Mouse (Mus musculus): Measurements from ENCODE around the gene Hus1. TPM values are rescaled to one million over a fixed set of nuclear protein-coding genes. Genes with fewer than 3 reads are reported as not detected.
A peak's percentile ranks its signal among the peaks of the same experiment; 100 is the strongest.

The Hus1 gene
- polyA plus RNA-seq, 1 experiment: 12.0 TPM

DNA sequence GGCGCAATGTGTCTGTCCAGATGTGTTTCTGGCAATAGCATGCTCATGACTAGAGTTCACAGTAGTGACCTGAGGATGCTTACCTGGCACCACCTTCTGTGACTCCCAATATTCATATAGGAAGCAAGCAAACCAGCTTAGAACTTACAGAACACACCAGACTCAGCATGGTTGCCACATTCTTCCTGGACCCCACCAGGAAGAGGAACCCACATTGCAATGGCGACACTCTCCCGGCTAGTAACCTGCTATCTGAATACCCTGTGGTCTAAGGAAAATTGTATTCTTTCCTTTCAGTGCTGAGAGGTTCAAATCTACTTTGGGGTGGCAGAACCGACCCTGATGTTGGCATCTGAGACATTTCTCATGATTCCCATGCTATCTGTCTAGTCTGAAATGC, 32.8 kb downstream of the Hus1 start:
- no peak for DNase-seq (ENCODE audit: low read depth)
- TF ChIP-seq CTCF (IDR thresholded peaks at IDR 0.05; ENCODE audit: borderline replicate concordance, extremely low read depth, insufficient read depth, insufficient read length): no peak
- no peak for TF ChIP-seq POLR2A (IDR thresholded peaks at IDR 0.05; ENCODE audit: borderline replicate concordance, extremely low read depth, insufficient read depth, insufficient read length, poor library complexity, severe bottlenecking)

DNA sequence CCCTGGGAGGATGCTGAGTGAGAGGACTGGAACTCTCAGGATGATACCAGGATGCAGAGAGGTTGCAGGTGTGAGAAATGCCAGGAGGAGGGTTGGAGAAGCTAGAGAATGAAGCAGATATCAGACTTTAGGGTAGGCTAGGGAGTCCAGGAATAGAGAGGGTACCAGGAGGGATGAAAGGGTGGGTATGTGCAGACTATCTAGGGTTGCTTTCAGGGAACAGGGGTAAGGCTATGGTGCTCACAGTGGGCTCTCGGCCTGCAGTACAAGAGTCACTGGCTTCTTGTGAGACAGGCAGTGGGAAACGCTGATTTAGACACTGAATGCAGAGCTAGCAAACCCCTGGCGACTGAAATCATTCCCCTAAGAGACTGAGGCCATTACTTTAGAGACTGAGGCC, 37.8 kb downstream of the Hus1 start, which contains the start of gene Pkd1l1:
TSS of gene Pkd1l1 (minus strand) at position 101 of the 400 bp plus-strand sequence.
- no peak for DNase-seq (ENCODE audit: low read depth)
- TF ChIP-seq CTCF (IDR thresholded peaks at IDR 0.05; ENCODE audit: borderline replicate concordance, extremely low read depth, insufficient read depth, insufficient read length) (no peak), POLR2A (IDR thresholded peaks at IDR 0.05; ENCODE audit: borderline replicate concordance, extremely low read depth, insufficient read depth, insufficient read length, poor library complexity, severe bottlenecking) (no peak)

DNA sequence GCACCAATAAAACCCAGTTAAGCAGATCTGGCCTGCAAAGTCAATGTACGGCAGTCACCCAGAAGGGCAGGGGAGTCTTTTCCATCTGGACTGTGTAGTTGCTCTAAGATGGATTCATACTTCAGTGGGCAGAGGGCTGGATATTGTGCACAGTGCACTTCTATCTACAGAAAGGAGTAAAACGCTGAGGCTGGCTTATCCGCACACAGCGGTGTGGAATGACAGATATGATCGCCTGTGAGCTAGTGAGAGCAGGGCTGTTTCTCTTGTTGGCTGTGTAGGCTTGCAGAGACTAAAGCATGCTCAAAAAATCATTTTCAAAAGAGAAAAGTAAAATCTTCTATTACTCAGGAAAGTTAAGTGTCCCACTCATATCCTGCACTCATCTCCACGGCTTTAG, 38.9 kb downstream of the Hus1 start:
- no peak for TF ChIP-seq POLR2A (IDR thresholded peaks at IDR 0.05; ENCODE audit: borderline replicate concordance, extremely low read depth, insufficient read depth, insufficient read length, poor library complexity, severe bottlenecking)
- no peak for TF ChIP-seq CTCF (IDR thresholded peaks at IDR 0.05; ENCODE audit: borderline replicate concordance, extremely low read depth, insufficient read depth, insufficient read length)

DNA sequence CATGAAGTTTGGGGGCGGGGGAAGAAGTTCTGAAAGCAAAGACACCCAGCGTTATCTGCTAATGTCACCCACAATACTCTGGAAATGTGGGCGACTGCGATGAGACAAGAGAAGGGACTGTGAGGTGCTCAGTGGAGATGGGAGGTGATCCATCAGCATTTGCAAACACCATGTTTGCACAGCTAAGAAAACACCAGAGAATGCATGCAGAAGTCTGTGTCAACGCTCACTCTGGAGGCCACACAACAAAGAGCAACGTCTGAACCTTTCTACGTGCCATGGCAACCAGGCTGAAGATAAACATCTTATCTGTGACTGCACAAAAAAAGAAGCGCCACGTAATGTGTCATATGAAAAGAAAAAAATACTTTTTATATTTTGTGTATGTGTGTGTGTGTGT, 40.5 kb downstream of the Hus1 start:
- DNase-seq (ENCODE audit: low read depth): no peak
- TF ChIP-seq CTCF (IDR thresholded peaks at IDR 0.05; ENCODE audit: borderline replicate concordance, extremely low read depth, insufficient read depth, insufficient read length) (no peak), POLR2A (IDR thresholded peaks at IDR 0.05; ENCODE audit: borderline replicate concordance, extremely low read depth, insufficient read depth, insufficient read length, poor library complexity, severe bottlenecking) (no peak)

More for the DNA sequence above, 38.9 kb downstream of the Hus1 start:
- no peak for DNase-seq (ENCODE audit: low read depth)

DNA sequence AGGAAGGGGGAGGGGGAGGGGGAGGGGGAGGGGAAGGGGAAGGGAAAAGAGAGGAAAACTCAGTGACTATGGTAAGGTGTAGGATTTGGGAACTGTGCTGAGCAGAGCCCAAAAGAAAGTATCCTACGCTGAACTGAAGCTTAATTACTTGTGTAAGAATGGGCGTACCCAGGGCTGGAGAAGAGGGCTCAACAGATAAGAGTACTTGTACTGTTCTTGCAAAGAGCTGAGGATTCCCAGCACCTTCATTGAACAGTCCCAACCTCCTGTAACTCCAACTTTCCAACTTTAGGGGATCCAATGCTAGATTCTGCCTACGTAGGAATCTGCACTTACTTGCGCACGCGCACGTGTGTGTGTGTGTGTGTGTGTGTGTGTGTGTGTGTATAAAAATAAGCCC, 42.9 kb downstream of the Hus1 start:
- no peak for DNase-seq (ENCODE audit: low read depth)
- no peak for TF ChIP-seq CTCF (IDR thresholded peaks at IDR 0.05; ENCODE audit: borderline replicate concordance, extremely low read depth, insufficient read depth, insufficient read length)
- no peak for TF ChIP-seq POLR2A (IDR thresholded peaks at IDR 0.05; ENCODE audit: borderline replicate concordance, extremely low read depth, insufficient read depth, insufficient read length, poor library complexity, severe bottlenecking)

DNA sequence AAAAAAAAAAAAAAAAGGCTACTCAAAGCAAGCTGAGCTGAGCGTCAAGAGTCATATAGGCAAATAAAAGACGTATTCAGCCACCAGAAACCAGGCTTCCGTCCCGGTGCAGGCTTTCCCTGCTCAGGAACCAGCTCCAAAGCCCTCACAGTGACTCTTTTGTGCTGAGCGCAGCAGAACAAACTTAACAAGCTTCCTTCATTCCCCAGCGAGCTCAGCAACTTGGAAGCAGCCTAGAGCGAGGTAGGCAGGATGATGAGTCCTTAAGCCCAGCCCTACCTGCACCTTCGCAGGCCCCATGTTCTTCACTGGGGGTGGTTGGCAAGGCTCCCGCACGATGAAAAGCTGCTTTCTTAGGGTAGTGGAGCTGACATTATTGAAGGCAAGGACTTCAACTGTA, 52.4 kb downstream of the Hus1 start:
- peak; percentile 73 for DNase-seq (ENCODE audit: low read depth)
- no peak for TF ChIP-seq CTCF (IDR thresholded peaks at IDR 0.05; ENCODE audit: borderline replicate concordance, extremely low read depth, insufficient read depth, insufficient read length)
- no peak for TF ChIP-seq POLR2A (IDR thresholded peaks at IDR 0.05; ENCODE audit: borderline replicate concordance, extremely low read depth, insufficient read depth, insufficient read length, poor library complexity, severe bottlenecking)

DNA sequence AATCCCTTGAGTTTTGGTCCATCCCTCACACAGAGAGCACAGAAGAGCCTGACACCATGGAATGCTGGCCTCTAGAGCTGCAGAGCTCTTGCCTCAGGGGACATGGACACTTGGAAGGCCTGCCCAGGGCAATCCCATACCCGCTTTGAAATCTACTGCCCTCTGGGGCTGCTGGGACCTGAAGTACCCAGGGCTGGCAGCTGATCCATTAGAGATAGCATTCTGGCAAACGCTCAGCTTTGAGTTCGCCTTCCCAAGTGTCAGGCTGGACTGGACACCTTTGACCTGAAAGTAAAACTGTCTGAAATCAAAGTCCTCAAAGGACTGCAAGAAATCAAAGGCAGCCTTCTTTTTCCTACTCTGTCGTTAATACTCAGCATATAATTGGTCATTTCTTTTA, 52.9 kb downstream of the Hus1 start:
- DNase-seq (ENCODE audit: low read depth): peak; percentile 13

DNA sequence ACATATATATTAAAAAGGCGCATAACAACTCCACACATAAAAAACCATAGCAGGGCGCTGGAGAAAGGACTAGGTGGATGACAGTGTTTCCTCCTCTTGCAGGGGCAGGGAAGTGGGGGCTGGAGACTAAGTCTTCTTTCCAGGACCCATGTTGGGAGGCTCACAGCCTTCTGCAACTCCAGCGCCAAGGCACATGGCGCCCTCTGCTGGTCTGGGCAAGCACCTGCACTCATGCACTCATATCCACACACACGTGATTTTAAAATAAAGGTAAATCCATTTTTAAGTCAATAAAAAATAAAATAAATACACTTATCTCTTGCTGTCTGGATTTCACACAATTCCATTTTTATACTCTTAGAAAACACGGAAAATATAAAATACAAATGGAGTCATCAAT, 54.0 kb downstream of the Hus1 start:
- peak; percentile 22 for DNase-seq (ENCODE audit: low read depth)
- peak; percentile 64 for TF ChIP-seq CTCF (IDR thresholded peaks at IDR 0.05; ENCODE audit: borderline replicate concordance, extremely low read depth, insufficient read depth, insufficient read length)
- TF ChIP-seq POLR2A (IDR thresholded peaks at IDR 0.05; ENCODE audit: borderline replicate concordance, extremely low read depth, insufficient read depth, insufficient read length, poor library complexity, severe bottlenecking): no peak

More for the DNA sequence above, 52.9 kb downstream of the Hus1 start:
- TF ChIP-seq CTCF (IDR thresholded peaks at IDR 0.05; ENCODE audit: borderline replicate concordance, extremely low read depth, insufficient read depth, insufficient read length) (no peak), POLR2A (IDR thresholded peaks at IDR 0.05; ENCODE audit: borderline replicate concordance, extremely low read depth, insufficient read depth, insufficient read length, poor library complexity, severe bottlenecking) (no peak)

DNA sequence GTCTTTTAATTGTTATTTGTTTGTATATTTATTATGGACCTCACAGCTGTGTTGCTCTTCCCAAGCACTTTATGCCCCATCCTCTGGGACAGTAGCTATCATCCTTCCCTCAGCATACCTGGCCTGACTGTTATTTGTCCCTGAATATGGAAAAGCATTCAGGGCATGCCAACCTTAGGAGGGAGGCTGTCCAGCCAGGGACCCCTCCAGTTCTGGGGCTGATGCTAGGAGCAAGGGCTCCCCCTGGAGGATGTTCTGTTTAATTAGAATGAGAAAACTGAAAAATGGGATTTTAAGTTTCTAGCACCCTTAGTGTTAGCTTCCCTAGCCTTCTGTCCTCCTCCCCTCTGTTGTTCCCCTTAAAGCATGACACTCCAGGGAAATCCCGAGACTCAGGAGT, 55.3 kb downstream of the Hus1 start:
- DNase-seq (ENCODE audit: low read depth): peak; percentile 74
- peak; percentile 68 for TF ChIP-seq CTCF (IDR thresholded peaks at IDR 0.05; ENCODE audit: borderline replicate concordance, extremely low read depth, insufficient read depth, insufficient read length)
- TF ChIP-seq POLR2A (IDR thresholded peaks at IDR 0.05; ENCODE audit: borderline replicate concordance, extremely low read depth, insufficient read depth, insufficient read length, poor library complexity, severe bottlenecking): no peak

DNA sequence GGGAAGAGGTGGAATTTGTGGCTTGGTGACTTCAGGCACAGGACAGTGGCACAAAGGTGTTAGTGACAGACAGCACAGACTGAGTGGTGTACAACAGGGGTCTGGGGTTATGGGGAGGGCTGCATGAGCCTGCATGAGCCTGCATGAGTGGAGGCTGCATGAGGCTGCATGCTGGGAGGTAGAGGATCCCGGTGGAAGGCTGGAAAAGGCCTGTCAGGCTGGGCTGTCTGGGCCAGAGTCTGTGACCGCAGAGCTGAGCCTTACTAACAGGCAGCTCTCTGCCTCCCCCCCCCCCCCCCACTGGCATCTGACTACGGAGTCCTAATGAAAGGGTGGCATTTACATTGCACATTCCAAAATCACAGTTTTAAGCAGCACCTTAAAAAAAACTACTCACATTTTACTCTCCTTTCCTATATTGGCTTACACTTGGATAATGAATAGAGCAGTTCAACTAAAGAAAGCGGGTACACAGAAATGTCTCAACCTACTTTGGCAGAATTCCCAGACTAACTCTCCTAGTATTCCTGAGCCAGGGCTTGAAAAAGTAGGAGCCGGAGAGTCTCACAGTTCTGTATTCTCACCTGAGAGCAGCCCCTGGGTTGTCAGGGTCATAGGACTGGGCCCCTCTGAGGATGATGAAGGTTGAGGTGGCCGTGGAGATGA, 61.1 kb downstream of the Hus1 start:
- DNase-seq (ENCODE audit: low read depth): peak; percentile 81
- no peak for TF ChIP-seq POLR2A (IDR thresholded peaks at IDR 0.05; ENCODE audit: borderline replicate concordance, extremely low read depth, insufficient read depth, insufficient read length, poor library complexity, severe bottlenecking)
- no peak for TF ChIP-seq CTCF (IDR thresholded peaks at IDR 0.05; ENCODE audit: borderline replicate concordance, extremely low read depth, insufficient read depth, insufficient read length)

DNA sequence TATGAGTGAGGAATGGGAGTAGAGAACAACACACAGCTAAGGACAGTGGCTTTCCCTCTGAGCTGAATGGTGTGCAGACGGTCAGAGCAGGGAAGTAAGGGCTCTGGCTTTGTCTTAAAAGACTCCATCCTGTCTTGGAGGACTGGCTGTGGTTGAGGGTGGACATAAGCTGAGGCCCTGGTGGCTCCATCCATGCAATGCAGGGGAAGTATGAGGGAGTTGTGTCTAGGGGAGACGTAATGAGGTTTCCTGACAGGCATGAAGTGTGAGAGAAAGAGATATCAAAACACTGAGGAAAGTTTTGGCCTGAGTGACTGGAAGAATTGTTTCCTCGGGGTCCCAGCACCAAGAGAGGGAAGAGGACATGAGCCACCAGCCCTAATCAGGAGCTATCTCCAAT, 62.1 kb downstream of the Hus1 start:
- no peak for DNase-seq (ENCODE audit: low read depth)
- no peak for TF ChIP-seq CTCF (IDR thresholded peaks at IDR 0.05; ENCODE audit: borderline replicate concordance, extremely low read depth, insufficient read depth, insufficient read length)
- no peak for TF ChIP-seq POLR2A (IDR thresholded peaks at IDR 0.05; ENCODE audit: borderline replicate concordance, extremely low read depth, insufficient read depth, insufficient read length, poor library complexity, severe bottlenecking)

DNA sequence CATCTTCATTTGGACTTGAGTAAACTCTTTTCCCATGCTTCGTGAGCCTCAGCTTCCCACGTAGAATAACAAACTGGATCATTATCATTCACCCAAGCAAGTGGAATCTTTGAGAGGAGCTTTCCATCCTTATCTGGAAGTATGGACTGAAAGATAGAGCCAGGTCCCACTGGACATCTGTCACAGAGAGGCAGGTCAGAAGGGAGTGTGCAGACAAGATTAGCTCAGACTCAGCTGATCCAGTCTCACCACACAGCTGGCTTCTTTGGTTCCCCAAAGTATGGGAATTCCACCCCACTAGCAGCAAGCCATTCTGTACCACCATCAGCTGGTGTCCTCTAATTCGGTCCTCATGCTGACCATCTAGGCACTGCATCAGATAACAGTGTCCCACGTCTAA, 66.9 kb downstream of the Hus1 start:
- no peak for DNase-seq (ENCODE audit: low read depth)
- TF ChIP-seq POLR2A (IDR thresholded peaks at IDR 0.05; ENCODE audit: borderline replicate concordance, extremely low read depth, insufficient read depth, insufficient read length, poor library complexity, severe bottlenecking) (no peak), CTCF (IDR thresholded peaks at IDR 0.05; ENCODE audit: borderline replicate concordance, extremely low read depth, insufficient read depth, insufficient read length) (no peak)

Other genes starting within 250 kb of the Hus1 start
- 0.10 and 0.15 TPM in 2 replicates for gene Pkd1l1, start 37.9 kb downstream of the Hus1 start, polyA plus RNA-seq (2012; rRNA removed)
- gene Gm11992, start 37.4 kb upstream of the Hus1 start, polyA plus RNA-seq (2012; rRNA removed): 1.0 and 1.1 TPM in 2 replicates
- gene Sun3, start 37.8 kb upstream of the Hus1 start, polyA plus RNA-seq (2012; rRNA removed): 0.05 TPM in 1 of 2 replicates, not detected in the other
- 2.6 and 3.2 TPM in 2 replicates for gene Upp1, start 106.9 kb upstream of the Hus1 start, polyA plus RNA-seq (2012; rRNA removed)
- 0.01 and 0.03 TPM in 2 replicates for gene Abca13, start 180.8 kb upstream of the Hus1 start, polyA plus RNA-seq (2012; rRNA removed)

All from brain, embryonic 14.5 days (tissue).